Mouse (Mus musculus) lung, embryonic 14.5 days (tissue): ENCODE measurements around the gene Zfp879. TPM values are rescaled to one million over a fixed set of nuclear protein-coding genes. Genes with fewer than 3 reads are reported as not detected.
A peak's percentile ranks its signal among the peaks of the same experiment; 100 is the strongest.

Source experiments
- ATAC-seq: fragments of 200-750 bp; cut with Nextera tagmentation; 2 replicates; pipeline ENCODE4 v1.8.0; 2017; ENCODE audit warnings: mild to moderate bottlenecking, moderate TSS enrichment, moderate library complexity; ENCODE audit not compliant: insufficient read depth
- DNase-seq: peaks from one replicate; pipeline ENCODE4 v3.0.0-alpha.2; 2015
- H3K27ac ChIP-seq: fragments of 300-500 bp; sonication (generic); 2 replicates; pipeline ENCODE4 v1.5.1; 2014; ENCODE audit warnings: low read depth, mild to moderate bottlenecking, moderate library complexity
- H3K27me3 ChIP-seq: fragments of 300-500 bp; sonication (generic); 2 replicates; pipeline ENCODE4 v1.6.1; 2014; ENCODE audit warnings: low read length, control low read depth; ENCODE audit not compliant: insufficient read depth
- H3K36me3 ChIP-seq: fragments of 300-500 bp; sonication (generic); 2 replicates; pipeline ENCODE4 v1.6.1; 2014; ENCODE audit warnings: control low read depth; ENCODE audit not compliant: insufficient read depth
- H3K4me1 ChIP-seq: fragments of 300-500 bp; sonication (generic); 2 replicates; pipeline ENCODE4 v1.6.1; 2014; ENCODE audit warnings: antibody characterized with exemption, control low read depth; ENCODE audit not compliant: insufficient read depth
- H3K4me2 ChIP-seq: fragments of 300-500 bp; sonication (generic); 2 replicates; pipeline ENCODE4 v1.6.1; 2014; ENCODE audit warnings: mild to moderate bottlenecking
- H3K4me3 ChIP-seq: fragments of 300-500 bp; sonication (generic); 2 replicates; pipeline ENCODE4 v1.5.1; 2014; ENCODE audit warnings: low read depth, low read length
- H3K9ac ChIP-seq: fragments of 300-500 bp; sonication (generic); 2 replicates; pipeline ENCODE4 v1.6.1; 2014
- H3K9me3 ChIP-seq: fragments of 300-500 bp; sonication (generic); 2 replicates; pipeline ENCODE4 v1.6.1; 2016; ENCODE audit warnings: low read depth, low read length, control low read depth
- CTCF ChIP-seq: IDR thresholded peaks from 2 replicates; pipeline ENCODE4 v1.5.1; 2016; ENCODE audit warnings: antibody characterized with exemption, low read depth
- WGBS: fragments of 180-500 bp; shearing (Covaris S2); extraction: QIAGEN DNeasy Blood & Tissue Kit; methylation state at CpG from one replicate; pipeline ENCODE4 v1.1.7; 2014; 5-methylcytosine and 5-hydroxymethylcytosine counted together
- polyA plus RNA-seq: library from polyadenylated mRNA; unstranded; fragments of >200 nt; fragmentation: Nextera tagmentation; extraction: Ambion mirVana; gene quantifications from 2 replicates; pipeline ENCODE4 v1.2.1, GENCODE M21; 2014

Gene Zfp879
- polyA plus RNA-seq, result 0.32 and 0.35 TPM in 2 replicates

- DNase-seq (peak; percentile 96), ATAC-seq (peak; percentile 96)
- Histone ChIP-seq H3K4me3 (peak within 1 kb of the TSS; percentile 39), H3K27ac (peak within 1 kb of the TSS; percentile 86; the same call in 1 of the 2 replicates), H3K36me3 (no peaks in the 10 kb centered on the region), H3K9ac (peak within 1 kb of the TSS; percentile 64), H3K4me1 (no peaks in the 10 kb centered on the region), H3K4me2 (peak within 1 kb of the TSS; percentile 65), H3K27me3 (no peaks in the 10 kb centered on the region), H3K9me3 (no peaks in the 10 kb centered on the region)
- no peak for TF ChIP-seq CTCF
- WGBS, result 12% methylated on average over 22 of the region's 22 CpGs
Observed at GRCm38 (mm10) chr11:50841023-50841735, at the start of gene Zfp879. Zfp879 (minus strand) TSS chr11:50841552.

- Histone ChIP-seq H3K4me3 (peak within 1 kb of the TSS; percentile 50), H3K27ac (peak within 1 kb of the TSS; percentile 78), H3K4me2 (peak within 1 kb of the TSS; percentile 78), H3K27me3 (no peaks in the 10 kb centered on the region), H3K9ac (peak within 1 kb of the TSS; percentile 57), H3K36me3 (0 out of 2 replicates have a peak, but pooled peaks cover 9% of the 10 kb centered on the region), H3K9me3 (no peaks in the 10 kb centered on the region), H3K4me1 (no peaks in the 10 kb centered on the region)
- WGBS, result 5% methylated on average over 26 of the region's 26 CpGs
- TF ChIP-seq CTCF, result no peak
- peak; percentile 98 for ATAC-seq
- DNase-seq, result peak; percentile 98
Observed at GRCm38 (mm10) chr11:50887390-50888128, 46.2 kb upstream of the Zfp879 start, which contains the start of gene Zfp454. Zfp454 (minus strand) TSS chr11:50887651.

GRCm38 (mm10) chr11:50886933-50887293, 45.6 kb upstream of the Zfp879 start:
- Histone ChIP-seq H3K27me3 (no peaks in the 10 kb centered on the region), H3K4me1 (no peaks in the 10 kb centered on the region), H3K27ac (peak overlapping the region; percentile 78), H3K9ac (peak overlapping the region; percentile 57), H3K4me2 (peak overlapping the region; percentile 78), H3K4me3 (peak overlapping the region; percentile 50), H3K36me3 (0 out of 2 replicates have a peak, but pooled peaks cover 9% of the 10 kb centered on the region), H3K9me3 (no peaks in the 10 kb centered on the region)
- TF ChIP-seq CTCF, result no peak
- peak; percentile 30; the same call in 1 of the 2 replicates for ATAC-seq
- 12% methylated on average over 10 of the region's 10 CpGs for WGBS
- DNase-seq, result peak; percentile 50

GRCm38 (mm10) chr11:50886231-50886932, 45.0 kb upstream of the Zfp879 start:
- WGBS, result 33% methylated on average over 8 of the region's 8 CpGs
- 0 out of 2 replicates have a peak, but pooled peaks cover 9% of the 10 kb centered on the region for H3K36me3 ChIP-seq
- H3K4me1 ChIP-seq, result no peaks in the 10 kb centered on the region
- TF ChIP-seq CTCF, result no peak
- peak overlapping the region; percentile 78 for H3K4me2 ChIP-seq
- DNase-seq (peak; percentile 8), ATAC-seq (0 out of 2 replicates have a peak, but pooled peaks have one; percentile 1)
- no peaks in the 10 kb centered on the region for H3K27me3 ChIP-seq
- peak overlapping the region; percentile 50 for H3K4me3 ChIP-seq
- H3K27ac ChIP-seq, result no peak overlapping the region
- peak overlapping the region; percentile 57 for H3K9ac ChIP-seq
- H3K9me3 ChIP-seq, result no peaks in the 10 kb centered on the region

GRCm38 (mm10) chr11:50883756-50884155, 42.4 kb upstream of the Zfp879 start:
- H3K9me3 ChIP-seq, result no peaks in the 10 kb centered on the region
- DNase-seq (no peak), ATAC-seq (no peak)
- 73% methylated on average over 3 of the region's 3 CpGs for WGBS
- no peak overlapping the region for H3K4me2 ChIP-seq
- no peaks in the 10 kb centered on the region for H3K4me1 ChIP-seq
- peak; percentile 35; the same call in 1 of the 2 replicates for TF ChIP-seq CTCF
- H3K36me3 ChIP-seq, result peaks cover 25% of the 10 kb centered on the region; the same call in 1 of the 2 replicates
- H3K9ac ChIP-seq, result no peak overlapping the region
- H3K27ac ChIP-seq, result no peak overlapping the region
- no peaks in the 10 kb centered on the region for H3K27me3 ChIP-seq
- H3K4me3 ChIP-seq, result no peak overlapping the region

- no peak for TF ChIP-seq CTCF
- ATAC-seq, result no peak
- 93% methylated on average over 3 of the region's 3 CpGs for whole genome bisulfite sequencing
- Histone ChIP-seq H3K4me1 (no peaks in the 10 kb centered on the region), H3K4me3 (no peak overlapping the region), H3K4me2 (no peak overlapping the region), H3K27ac (no peak overlapping the region), H3K9ac (no peak overlapping the region), H3K9me3 (peaks cover 11% of the 10 kb centered on the region; the same call in 1 of the 2 replicates), H3K36me3 (peaks cover 46% of the 10 kb centered on the region), H3K27me3 (no peaks in the 10 kb centered on the region)
- DNase-seq, result no peak
Observed at GRCm38 (mm10) chr11:50878641-50879040, 37.3 kb upstream of the Zfp879 start.
